Mouse (Mus musculus): ENCODE data around the gene Cry2. TPM values are rescaled to one million over a fixed set of nuclear protein-coding genes. Genes with fewer than 3 reads are reported as not detected.

Gene Cry2
- polyA plus RNA-seq, 1 experiment from 2014 or later = 14.5 TPM

DNA sequence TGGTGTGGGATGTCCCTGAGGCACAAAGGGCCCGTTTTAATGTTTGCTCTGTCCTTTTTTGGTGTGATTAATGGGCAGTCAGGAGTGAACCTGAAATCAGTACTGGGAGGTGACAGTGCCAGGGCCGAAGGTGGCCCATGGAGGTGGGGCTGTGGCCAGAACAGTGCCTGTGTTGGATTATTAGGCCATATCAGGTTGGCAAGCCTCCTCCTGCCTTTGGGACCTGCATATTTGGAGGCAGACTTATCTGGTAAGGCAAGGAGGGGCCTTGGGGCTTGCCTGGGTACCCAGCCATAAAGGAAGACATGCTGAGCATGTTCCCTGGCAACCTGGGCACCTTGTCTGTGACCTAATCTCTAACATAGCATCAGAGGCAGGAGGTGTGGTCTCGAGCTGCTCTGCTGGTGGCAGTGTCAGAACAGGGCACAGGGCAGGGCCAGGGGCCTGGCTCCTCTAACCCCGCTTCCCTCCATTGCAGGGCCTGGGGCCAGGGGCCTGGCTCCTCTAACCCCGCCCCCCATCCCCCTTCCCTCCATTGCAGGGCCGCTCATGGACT is 53.3 kb downstream of the Cry2 start:
- no peaks in the 10 kb centered on the region for H3K27me3 ChIP-seq (replicated peaks)
- H3K36me3 ChIP-seq = peaks cover 17% of the 10 kb centered on the region
- H3K9me3 ChIP-seq = no peaks in the 10 kb centered on the region
- H3K4me2 ChIP-seq (replicated peaks) = no peak overlapping the region
- no peak for ATAC-seq
- 0 out of 2 replicates have a peak overlapping the region, but pooled peaks have one; percentile 15 for H3K27ac ChIP-seq
- peaks cover 10% of the 10 kb centered on the region for H3K4me1 ChIP-seq (replicated peaks)
- H3K4me3 ChIP-seq (replicated peaks) = no peak overlapping the region
- WGBS = 75% methylated on average over 6 of the region's 6 CpGs
- no peak overlapping the region for H3K9ac ChIP-seq

DNA sequence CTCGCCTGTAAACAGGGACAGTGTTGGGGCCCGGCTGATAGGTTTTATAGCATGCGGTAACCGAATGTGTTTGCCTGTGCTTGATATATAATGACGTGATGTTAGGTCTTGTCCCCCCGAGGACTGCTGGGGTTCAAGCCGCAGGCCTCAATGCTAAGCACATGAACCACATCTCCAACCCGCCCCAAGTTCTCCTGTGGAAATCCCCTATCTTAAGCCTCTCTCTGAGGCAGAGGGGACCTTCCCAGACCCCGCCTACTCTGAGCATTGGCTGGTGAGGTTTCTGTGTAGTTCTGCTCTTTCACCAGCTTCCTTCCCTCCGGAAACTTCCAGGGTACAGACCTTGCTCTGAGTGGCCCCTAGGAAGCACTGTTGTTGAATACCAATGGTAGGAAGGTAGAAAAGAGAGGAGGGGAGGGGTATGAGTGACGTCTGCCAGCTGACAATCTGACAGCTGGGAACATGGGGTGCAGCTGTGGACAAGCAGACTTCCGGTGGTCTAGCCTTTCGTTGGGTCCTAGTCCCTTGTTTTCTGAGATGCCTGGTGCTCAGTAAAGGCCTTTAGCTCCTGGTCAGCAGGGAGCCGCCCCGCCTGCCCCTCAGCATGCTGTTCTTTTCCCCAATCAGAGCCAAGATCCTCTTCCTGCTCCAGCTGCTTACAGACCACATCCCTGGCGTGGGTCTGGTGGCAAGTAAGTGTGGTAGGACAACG is 53.9 kb downstream of the Cry2 start:
- Histone ChIP-seq H3K4me1 (replicated peaks) (peaks cover 10% of the 10 kb centered on the region), H3K4me3 (replicated peaks) (no peak overlapping the region), H3K9ac (no peak overlapping the region), H3K4me2 (replicated peaks) (no peak overlapping the region), H3K27ac (no peak overlapping the region), H3K9me3 (no peaks in the 10 kb centered on the region), H3K36me3 (peaks cover 14% of the 10 kb centered on the region; the same call in 1 of the 2 replicates), H3K27me3 (replicated peaks) (no peaks in the 10 kb centered on the region)
- no peak for ATAC-seq
- 81% methylated on average over 17 of the region's 17 CpGs for WGBS

DNA sequence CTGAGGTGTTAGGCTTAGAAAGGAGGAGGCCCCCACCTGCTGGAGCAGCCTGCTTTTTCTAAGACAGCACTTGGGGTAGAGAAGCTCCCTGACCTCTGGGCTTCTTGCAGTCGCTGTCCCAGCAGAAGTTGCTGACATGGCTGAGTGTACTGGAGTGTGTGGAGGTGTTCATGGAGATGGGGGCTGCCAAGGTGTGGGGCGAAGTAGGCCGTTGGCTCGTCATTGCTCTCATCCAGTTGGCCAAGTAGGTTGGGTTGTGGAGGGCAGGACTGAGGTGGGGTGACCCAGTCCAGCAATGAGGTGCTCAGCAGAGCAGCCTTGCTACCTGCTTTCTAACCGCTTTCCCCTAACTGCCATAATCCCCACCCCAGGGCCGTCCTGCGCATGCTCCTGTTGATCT is 56.5 kb downstream of the Cry2 start:
- H3K27me3 ChIP-seq (replicated peaks) = no peaks in the 10 kb centered on the region
- H3K9me3 ChIP-seq = no peaks in the 10 kb centered on the region
- WGBS = 96% methylated on average over 7 of the region's 7 CpGs
- H3K27ac ChIP-seq = no peak overlapping the region
- no peak overlapping the region for H3K4me2 ChIP-seq (replicated peaks)
- ATAC-seq = no peak
- H3K9ac ChIP-seq = no peak overlapping the region
- peaks cover 20% of the 10 kb centered on the region for H3K4me1 ChIP-seq (replicated peaks)
- H3K36me3 ChIP-seq = 0 out of 2 replicates have a peak, but pooled peaks cover 6% of the 10 kb centered on the region
- H3K4me3 ChIP-seq (replicated peaks) = no peak overlapping the region

DNA sequence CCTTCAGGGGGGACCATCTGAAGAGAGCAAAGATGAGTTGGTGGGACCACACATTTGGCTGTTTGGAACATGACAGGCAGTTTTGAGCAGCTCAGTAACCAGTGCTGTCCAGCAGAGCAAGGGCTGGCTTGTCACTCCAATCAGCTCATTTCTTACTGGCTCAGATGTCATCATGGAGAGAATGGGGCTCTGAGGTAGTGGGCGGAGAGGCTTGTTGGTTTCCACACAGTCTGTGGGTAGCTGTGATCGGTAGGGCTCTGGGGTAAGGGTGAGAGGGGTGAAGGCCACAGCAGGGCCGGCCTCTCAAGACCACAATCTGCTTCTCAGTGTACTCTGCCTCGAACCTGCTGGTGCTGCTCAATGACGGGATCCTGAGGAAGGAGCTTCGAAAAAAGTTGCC is 57.5 kb downstream of the Cry2 start:
- WGBS = 84% methylated on average over 6 of the region's 6 CpGs
- no peak overlapping the region for H3K27ac ChIP-seq
- peaks cover 30% of the 10 kb centered on the region for H3K4me1 ChIP-seq (replicated peaks)
- no peak for ATAC-seq
- peak overlapping the region; percentile 69 for H3K9ac ChIP-seq
- H3K27me3 ChIP-seq (replicated peaks) = no peaks in the 10 kb centered on the region
- no peaks in the 10 kb centered on the region for H3K9me3 ChIP-seq
- H3K4me2 ChIP-seq (replicated peaks) = peak overlapping the region; percentile 89
- 0 out of 2 replicates have a peak, but pooled peaks cover 6% of the 10 kb centered on the region for H3K36me3 ChIP-seq
- H3K4me3 ChIP-seq (replicated peaks) = peak overlapping the region; percentile 75

DNA sequence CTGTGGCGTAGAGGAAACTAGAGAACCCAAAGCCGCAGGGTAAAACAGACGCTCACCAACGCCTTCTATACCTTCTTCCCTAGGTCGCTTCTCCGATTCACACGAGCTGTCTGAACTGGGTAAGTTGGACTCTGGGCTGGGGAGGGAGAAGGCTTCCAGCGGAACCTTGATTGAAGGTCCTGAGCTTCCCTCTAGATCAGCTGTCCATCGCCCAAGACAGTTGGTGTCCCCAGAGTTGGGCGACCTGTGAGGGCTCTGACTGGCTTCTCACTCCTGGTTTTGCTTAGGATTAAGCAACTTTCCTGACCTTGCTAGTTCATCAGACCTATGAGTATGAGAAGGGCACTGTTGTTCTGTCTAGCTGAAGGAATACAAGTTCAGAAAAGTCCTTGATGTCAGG is 58.1 kb downstream of the Cry2 start:
- H3K4me2 ChIP-seq (replicated peaks) = peak overlapping the region; percentile 89
- 0 out of 2 replicates have a peak, but pooled peaks cover 6% of the 10 kb centered on the region for H3K36me3 ChIP-seq
- 6% methylated on average over 10 of the region's 10 CpGs for WGBS
- H3K9ac ChIP-seq = peak overlapping the region; percentile 69
- ATAC-seq = no peak
- H3K27ac ChIP-seq = peak overlapping the region; percentile 27; the same call in 1 of the 2 replicates
- peak overlapping the region; percentile 75 for H3K4me3 ChIP-seq (replicated peaks)
- H3K27me3 ChIP-seq (replicated peaks) = 0 out of 2 replicates have a peak, but pooled peaks cover 2% of the 10 kb centered on the region
- no peaks in the 10 kb centered on the region for H3K9me3 ChIP-seq
- H3K4me1 ChIP-seq (replicated peaks) = peaks cover 33% of the 10 kb centered on the region

DNA sequence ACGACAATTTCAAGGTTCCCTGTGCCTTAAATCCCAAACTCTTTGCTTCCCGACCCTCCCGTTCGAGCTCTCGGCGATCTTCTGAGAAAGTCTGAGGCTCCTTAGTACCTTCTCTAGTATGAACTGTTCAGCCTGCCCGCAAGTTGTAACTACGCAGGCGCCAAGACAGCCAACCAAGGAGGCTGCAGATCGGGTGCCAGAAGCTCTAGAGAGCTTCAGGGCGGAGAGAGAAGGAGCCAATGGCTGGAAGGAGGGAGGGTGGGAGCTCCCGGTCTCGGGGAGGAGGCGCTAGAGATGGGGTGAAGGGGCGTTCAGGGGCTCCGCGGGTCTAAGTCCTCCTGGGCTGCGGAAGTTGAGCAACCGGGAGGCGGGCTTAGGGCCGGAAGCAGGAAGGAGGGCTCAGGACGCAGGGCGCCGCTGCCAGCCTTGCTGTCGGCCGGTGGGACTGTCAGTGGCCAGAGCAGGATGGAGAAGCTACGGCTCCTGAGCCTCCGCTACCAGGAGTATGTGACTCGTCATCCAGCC is 58.7 kb downstream of the Cry2 start:
- 0% methylated on average over 29 of the region's 29 CpGs for WGBS
- H3K4me1 ChIP-seq (replicated peaks) = peaks cover 40% of the 10 kb centered on the region
- peak; percentile 94 for ATAC-seq

DNA sequence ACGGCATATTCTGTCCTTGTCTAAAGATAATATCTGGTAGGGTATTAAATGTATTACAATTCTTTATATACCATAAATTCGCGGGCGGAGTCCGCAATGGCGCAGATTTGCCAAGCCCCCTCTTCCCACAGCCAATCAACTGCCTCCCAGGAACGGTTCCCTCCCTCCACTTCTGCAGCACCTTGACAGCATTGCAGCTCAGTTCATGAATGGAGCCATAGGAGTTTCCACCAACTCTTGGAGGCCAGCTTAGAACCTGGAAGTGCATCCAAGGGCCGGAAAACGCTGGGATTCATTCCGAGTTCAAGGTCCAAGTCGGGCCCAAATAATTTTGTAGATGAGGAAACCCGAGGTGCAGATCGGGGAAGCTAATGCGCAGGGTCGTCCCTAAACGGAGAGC is 59.3 kb downstream of the Cry2 start, which contains the start of the genes Pex16 and Large2:
TSS of gene Pex16 (plus strand) at position 163 of the 400 bp plus-strand sequence.
TSS of gene Large2 (minus strand) at position 356 of the 400 bp plus-strand sequence.
- 2% methylated on average over 16 of the region's 16 CpGs for WGBS
- peak; percentile 18; the same call in 1 of the 2 replicates for ATAC-seq
- Histone ChIP-seq H3K27ac (peak within 1 kb of the TSS; percentile 91), H3K4me3 (replicated peaks) (peak within 1 kb of the TSS; percentile 75), H3K36me3 (0 out of 2 replicates have a peak, but pooled peaks cover 6% of the 10 kb centered on the region), H3K27me3 (replicated peaks) (peaks cover 10% of the 10 kb centered on the region; the same call in 1 of the 2 replicates), H3K4me1 (replicated peaks) (peaks cover 42% of the 10 kb centered on the region), H3K9ac (peak within 1 kb of the TSS; percentile 69), H3K4me2 (replicated peaks) (peak within 1 kb of the TSS; percentile 89), H3K9me3 (no peaks in the 10 kb centered on the region)

More for the DNA sequence above, 58.7 kb downstream of the Cry2 start:
- Histone ChIP-seq H3K27ac (peak overlapping the region; percentile 91), H3K36me3 (0 out of 2 replicates have a peak, but pooled peaks cover 6% of the 10 kb centered on the region), H3K4me2 (replicated peaks) (peak overlapping the region; percentile 89), H3K27me3 (replicated peaks) (peaks cover 7% of the 10 kb centered on the region; the same call in 1 of the 2 replicates), H3K9ac (peak overlapping the region; percentile 69), H3K4me3 (replicated peaks) (peak overlapping the region; percentile 75), H3K9me3 (no peaks in the 10 kb centered on the region)

DNA sequence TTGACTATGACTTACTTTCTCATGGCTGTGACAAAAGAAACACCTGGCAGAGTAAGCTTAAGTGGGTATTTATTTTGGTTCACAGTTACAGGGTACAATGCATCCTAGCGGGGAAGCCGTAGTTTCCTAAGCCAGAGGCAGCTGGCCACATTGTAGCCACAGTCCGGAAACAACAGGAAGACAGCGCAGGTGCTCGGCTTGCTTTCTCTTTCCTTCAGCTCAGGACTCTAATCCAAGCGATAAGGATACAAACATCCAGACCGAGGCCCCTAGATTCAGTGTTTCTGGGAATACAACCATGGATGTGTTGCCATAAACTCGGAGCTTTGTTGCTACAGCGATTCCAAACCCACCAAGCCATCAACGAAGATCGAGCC is 60.4 kb downstream of the Cry2 start:
- H3K4me1 ChIP-seq (replicated peaks) = peaks cover 42% of the 10 kb centered on the region
- no peak overlapping the region for H3K4me3 ChIP-seq (replicated peaks)
- 80% methylated on average over 11 of the region's 11 CpGs for WGBS
- no peaks in the 10 kb centered on the region for H3K9me3 ChIP-seq
- H3K27ac ChIP-seq = peak overlapping the region; percentile 6; the same call in 1 of the 2 replicates
- ATAC-seq = no peak
- no peaks in the 10 kb centered on the region for H3K36me3 ChIP-seq
- no peak overlapping the region for H3K9ac ChIP-seq
- peaks cover 10% of the 10 kb centered on the region; the same call in 1 of the 2 replicates for H3K27me3 ChIP-seq (replicated peaks)
- no peak overlapping the region for H3K4me2 ChIP-seq (replicated peaks)

DNA sequence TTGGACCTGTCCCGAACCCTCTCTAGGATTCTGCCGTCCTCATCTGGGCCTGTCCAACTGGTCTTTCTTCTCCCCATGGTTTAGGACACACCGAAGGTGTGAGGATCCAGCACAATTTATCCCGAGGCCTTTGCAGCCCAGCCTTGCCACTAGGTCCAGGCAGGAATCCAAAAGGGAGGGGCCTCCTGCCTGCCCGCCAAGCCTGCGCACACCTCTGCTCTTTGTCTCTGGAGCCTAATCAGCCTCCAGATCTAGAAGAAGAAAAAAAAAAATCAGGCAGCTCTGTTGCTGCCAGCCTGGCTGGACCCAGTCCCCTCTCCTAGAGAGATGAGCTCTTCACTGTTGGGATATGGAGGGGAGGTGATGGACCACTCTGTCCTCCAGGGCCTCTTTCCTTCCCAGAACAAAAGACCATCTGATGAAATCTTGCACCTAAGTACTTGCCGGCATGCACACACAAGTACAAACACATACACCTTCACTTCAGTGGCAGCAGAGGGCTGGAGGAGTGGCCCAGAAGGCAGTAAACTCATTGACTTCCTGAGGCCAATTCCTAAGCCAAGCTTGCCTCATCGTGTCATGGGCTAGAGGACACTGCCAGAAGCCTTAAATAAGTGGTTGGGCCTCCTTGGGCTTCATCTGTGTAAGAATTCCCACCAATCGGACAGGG is 60.9 kb downstream of the Cry2 start:
- Histone ChIP-seq H3K4me2 (replicated peaks) (no peak overlapping the region; the same call in 1 of the 2 replicates), H3K4me3 (replicated peaks) (no peak overlapping the region), H3K9me3 (no peaks in the 10 kb centered on the region), H3K9ac (no peak overlapping the region), H3K27me3 (replicated peaks) (peaks cover 10% of the 10 kb centered on the region; the same call in 1 of the 2 replicates), H3K4me1 (replicated peaks) (peaks cover 42% of the 10 kb centered on the region), H3K27ac (peak overlapping the region; percentile 6; the same call in 1 of the 2 replicates), H3K36me3 (no peaks in the 10 kb centered on the region)
- ATAC-seq = no peak
- 43% methylated on average over 9 of the region's 9 CpGs for WGBS

DNA sequence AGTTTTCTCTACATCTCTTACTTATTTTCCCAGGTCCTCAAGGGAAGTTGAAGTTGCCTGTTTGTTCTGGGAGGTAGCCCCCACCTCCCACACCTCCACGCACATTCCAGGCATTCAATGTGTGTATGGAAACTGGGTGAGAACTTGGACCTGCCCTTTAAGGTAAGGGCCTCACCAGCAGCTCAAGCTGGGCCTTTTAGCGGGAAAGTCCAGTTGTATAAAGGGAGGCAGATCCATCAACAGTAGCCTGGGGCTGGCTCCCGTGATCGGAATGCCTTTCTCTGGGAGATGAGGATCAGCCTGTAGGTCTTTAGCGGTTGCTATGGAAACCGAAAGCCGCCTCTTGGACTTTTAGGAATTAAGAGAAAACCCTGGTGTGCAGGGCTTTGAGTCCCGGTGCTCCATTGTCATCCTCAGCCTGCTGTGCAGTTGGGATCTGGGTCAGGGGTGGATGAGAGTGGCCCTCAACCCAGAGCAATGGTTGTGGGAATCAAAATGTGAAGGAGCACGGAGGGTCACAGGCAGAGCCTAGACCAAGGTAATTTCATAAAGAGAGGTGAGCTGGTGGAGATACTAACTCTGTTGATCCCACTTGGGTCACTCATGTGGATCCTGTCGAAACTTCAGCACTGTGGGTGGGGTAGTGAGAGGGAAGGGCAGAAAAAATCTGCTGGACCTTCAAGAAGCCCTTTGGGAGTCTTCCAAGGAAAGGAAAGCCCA is 61.7 kb downstream of the Cry2 start:
- Histone ChIP-seq H3K27me3 (replicated peaks) (peaks cover 10% of the 10 kb centered on the region; the same call in 1 of the 2 replicates), H3K4me1 (replicated peaks) (peaks cover 46% of the 10 kb centered on the region), H3K4me2 (replicated peaks) (peak overlapping the region; percentile 87; the same call in 1 of the 2 replicates), H3K27ac (peak overlapping the region; percentile 56; the same call in 1 of the 2 replicates), H3K4me3 (replicated peaks) (no peak overlapping the region), H3K9ac (no peak overlapping the region), H3K36me3 (no peaks in the 10 kb centered on the region), H3K9me3 (no peaks in the 10 kb centered on the region)
- WGBS = 33% methylated on average over 10 of the region's 10 CpGs
- ATAC-seq = no peak
